Mouse (Mus musculus): ENCODE results near the gene Dok4.
A peak's percentile ranks its signal among the peaks of the same experiment; 100 is the strongest.

Dok4 gene

DNA sequence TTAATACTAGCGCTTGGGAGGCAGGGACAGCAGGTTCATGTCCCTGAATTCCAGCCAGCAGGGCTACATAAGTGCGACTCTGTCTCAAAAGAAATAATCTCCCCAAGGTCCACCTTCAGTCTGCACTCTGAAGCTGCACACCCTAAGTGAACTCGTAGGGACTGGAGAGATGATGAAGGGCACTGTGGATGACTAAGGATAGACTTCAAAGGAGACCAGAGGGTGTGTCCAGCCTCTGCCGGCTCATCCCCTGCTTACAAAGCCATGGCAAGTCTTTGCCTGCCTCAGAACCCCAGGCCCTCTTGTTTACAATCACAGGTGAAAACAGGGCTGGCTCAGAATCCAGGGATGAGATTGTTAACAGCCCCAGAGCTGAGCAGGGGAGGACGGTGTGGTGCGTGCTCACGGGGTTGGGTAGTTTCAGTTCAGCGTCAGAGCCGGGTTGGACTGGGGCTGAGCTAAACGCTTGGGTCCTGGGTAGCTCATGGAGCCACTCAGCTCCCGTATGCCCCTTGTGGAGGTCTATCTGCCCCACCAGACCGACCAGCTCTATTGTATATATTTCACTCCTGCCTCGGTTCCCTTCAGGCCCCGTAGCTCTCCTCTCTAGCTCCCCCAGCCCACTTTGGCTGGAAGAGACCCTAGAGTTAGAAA lies 12.4 kb upstream of the Dok4 start:
- DNase-seq (ENCODE audit: inconsistent age in 2 of 2, low spot score in 1 of 2): peak; percentile 56 to 79

GRCm38 (mm10) chr8:94880742-94881141 lies 4.6 kb upstream of the Dok4 start:
- no peak for DNase-seq (ENCODE audit: inconsistent age in 2 of 2, low spot score in 1 of 2)

DNA sequence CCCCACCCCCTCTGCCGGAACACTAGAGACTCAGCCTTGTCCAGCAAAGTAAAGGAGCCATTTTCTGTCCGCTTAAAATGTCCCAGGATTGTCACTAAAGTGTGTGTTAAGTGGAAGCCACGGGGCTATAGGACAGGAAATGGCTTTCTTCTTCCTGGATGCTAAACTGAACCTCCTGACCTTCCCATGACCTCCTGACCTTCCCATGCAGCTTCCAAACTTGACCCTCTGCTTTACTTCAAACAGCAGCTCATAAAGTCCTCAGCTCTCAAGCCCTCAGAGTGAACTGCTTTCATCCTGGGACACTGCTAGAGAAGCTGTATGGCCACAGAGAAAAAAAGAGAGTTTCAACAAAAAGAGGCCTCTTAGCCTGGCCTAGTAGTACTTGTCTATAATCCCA lies 690 bp upstream of the Dok4 start:
- DNase-seq (ENCODE audit: inconsistent age in 2 of 2, low spot score in 1 of 2): no peak

- DNase-seq (ENCODE audit: inconsistent age in 2 of 2, low spot score in 1 of 2): no peak
These were observed 319 bp downstream of the Dok4 start for GRCm38 (mm10) chr8:94875871-94876150.

GRCm38 (mm10) chr8:94875096-94875870 lies 847 bp downstream of the Dok4 start:
- peak in 1 of 2 experiments; percentile 66 for DNase-seq (ENCODE audit: inconsistent age in 2 of 2, low spot score in 1 of 2)

DNA sequence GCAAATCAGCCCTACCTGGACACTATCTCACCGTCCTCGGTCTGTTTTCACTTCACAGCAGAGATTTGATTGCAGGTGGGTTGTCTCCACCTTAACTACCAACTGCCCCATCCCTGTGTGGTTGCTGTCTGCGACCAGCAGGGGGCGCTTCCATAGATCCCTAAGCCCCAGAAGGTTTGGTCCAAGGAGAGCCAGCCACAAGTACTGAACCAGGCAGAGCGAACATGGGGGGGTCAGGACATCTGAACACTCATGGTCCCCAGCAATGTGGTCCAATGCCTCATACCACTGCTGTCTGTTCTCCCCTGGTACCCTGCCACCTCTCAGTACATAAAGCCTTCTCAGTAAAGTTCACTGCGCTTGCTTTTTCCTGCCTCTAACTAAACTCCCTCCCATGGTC lies 1.8 kb downstream of the Dok4 start:
- DNase-seq (ENCODE audit: inconsistent age in 2 of 2, low spot score in 1 of 2): peak; percentile 78 to 91

DNA sequence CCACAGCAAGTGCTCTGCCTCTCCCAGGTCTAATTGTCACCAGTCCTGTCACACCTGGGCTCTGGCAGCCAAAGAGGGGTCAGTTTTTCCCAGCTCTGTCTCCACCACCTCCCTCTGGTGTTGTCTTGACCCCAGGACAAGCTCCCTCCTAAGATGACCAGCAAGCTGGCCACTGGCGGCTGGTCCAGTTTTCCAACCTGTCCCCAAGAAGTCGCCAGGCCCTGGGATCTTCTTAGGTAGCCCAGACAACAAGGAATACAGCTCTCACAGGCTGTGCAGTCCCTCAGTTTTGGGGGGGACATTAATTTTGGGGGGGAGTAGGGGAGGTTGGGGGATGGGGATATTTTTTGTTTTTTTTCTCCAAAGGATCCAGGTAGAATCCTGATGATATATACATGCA lies 3.6 kb downstream of the Dok4 start:
- no peak for DNase-seq (ENCODE audit: inconsistent age in 2 of 2, low spot score in 1 of 2)

GRCm38 (mm10) chr8:94872156-94872555 lies 4.0 kb downstream of the Dok4 start:
- peak in 1 of 2 experiments; percentile 40 for DNase-seq (ENCODE audit: inconsistent age in 2 of 2, low spot score in 1 of 2)

- peak; percentile 58 to 76 for DNase-seq (ENCODE audit: inconsistent age in 2 of 2, low spot score in 1 of 2)
These were observed 4.8 kb downstream of the Dok4 start for GRCm38 (mm10) chr8:94871108-94871894.

- DNase-seq (ENCODE audit: inconsistent age in 2 of 2, low spot score in 1 of 2): no peak
These were observed 5.5 kb downstream of the Dok4 start for GRCm38 (mm10) chr8:94870474-94871107.

DNA sequence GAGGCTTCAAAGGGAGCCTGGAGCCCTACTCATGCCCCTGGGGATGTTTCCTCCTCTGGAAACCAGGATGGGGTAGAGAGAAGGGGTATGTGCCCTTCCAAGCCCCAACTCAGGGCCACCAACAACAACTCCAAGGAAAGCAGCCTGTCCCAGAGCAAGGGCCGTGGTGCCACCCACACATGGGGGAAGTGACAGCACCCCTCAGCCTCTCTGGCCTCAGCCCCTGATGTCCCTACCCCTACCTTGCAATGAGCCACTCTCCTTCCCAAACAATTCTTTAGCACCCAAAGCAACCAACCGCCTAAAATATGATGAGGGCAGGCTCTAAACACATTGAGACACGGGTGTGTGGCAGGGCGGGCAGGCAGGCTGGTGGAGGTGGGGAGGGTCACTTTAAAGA lies 6.1 kb downstream of the Dok4 start:
- no peak for DNase-seq (ENCODE audit: inconsistent age in 2 of 2, low spot score in 1 of 2)

- DNase-seq (ENCODE audit: inconsistent age in 2 of 2, low spot score in 1 of 2): no peak
These were observed 7.0 kb downstream of the Dok4 start for GRCm38 (mm10) chr8:94869146-94869545.

DNA sequence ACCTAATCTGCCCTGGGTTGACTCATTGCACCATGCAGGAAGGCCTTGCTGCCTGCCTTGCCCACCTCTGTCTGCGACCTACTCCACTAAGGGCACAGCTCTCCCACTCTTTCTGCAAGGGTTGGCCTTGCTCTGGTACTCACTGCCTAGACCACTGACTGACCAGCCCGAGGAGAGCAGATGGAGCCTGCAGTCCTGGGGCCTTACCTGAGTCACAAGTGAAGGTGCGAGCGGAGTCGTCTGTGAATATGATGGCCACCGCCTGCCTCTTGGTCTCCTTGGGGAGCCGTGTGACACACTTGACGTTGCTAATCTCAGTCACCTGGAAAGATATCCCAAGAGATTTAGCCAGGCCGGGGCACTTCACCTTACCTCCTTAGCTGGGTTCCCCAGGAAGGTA lies 9.2 kb downstream of the Dok4 start:
- DNase-seq (ENCODE audit: inconsistent age in 2 of 2, low spot score in 1 of 2): no peak

DNA sequence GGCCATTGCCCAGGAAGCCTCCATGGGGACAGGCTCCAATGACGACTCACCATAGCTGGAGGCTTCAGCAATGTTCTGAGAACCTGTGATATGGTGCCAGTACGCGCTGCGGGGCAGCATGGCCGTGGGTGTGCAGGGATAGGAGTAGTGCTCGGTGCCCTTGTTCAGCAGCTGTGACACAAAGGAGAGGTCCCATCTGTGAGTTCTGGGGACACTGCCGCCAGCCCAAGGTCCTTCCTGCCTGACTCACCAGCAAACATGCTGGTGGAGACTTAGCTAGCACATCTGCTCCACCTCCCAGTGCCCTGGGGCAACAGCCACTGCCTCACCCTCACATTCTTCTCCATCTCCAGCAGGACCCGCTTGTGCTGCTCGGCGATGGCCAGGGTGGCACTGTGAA lies 10.8 kb downstream of the Dok4 start:
- DNase-seq (ENCODE audit: inconsistent age in 2 of 2, low spot score in 1 of 2): peak; percentile 79 to 88

- DNase-seq (ENCODE audit: inconsistent age in 2 of 2, low spot score in 1 of 2): no peak
These were observed 12.0 kb downstream of the Dok4 start for GRCm38 (mm10) chr8:94863897-94864673.

GRCm38 (mm10) chr8:94862487-94863220 lies 13.5 kb downstream of the Dok4 start:
- peak in 1 of 2 experiments; percentile 31 for DNase-seq (ENCODE audit: inconsistent age in 2 of 2, low spot score in 1 of 2)

GRCm38 (mm10) chr8:94861352-94861910 lies 14.7 kb downstream of the Dok4 start:
- peak; percentile 60 to 86 for DNase-seq (ENCODE audit: inconsistent age in 2 of 2, low spot score in 1 of 2)

GRCm38 (mm10) chr8:94857346-94858173 lies 18.6 kb downstream of the Dok4 start, which contains the start of gene Polr2c:
Gene Polr2c, plus strand, starts transcription at chr8:94857450.
- DNase-seq (ENCODE audit: inconsistent age in 2 of 2, low spot score in 1 of 2): peak; percentile 90 to 96

- DNase-seq (ENCODE audit: inconsistent age in 2 of 2, low spot score in 1 of 2): no peak
These were observed 19.2 kb downstream of the Dok4 start for GRCm38 (mm10) chr8:94857011-94857345.

Measured in adrenal gland, adult (tissue).